Comparison of ENCODE assay signal across 18 mouse cellular contexts in the genomic region with DNA sequence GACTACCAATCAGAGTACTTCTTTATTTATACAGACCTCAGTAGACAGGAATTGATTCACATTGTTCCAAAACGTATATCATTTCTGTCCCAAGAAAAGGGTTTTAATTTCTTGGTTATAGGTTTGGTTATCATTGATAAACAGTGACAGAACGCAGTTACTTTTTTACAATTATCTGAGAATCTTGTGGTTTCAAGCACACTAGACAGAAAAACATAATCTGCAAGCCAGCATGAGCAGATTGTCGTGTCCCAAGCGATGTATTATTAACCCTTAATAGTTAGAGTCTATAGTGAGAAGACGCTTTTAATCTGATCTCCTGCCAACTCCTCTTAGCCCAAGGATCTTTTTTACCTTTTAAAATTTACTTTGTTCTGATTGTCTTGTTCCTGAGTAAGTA.
A peak's percentile ranks its signal among the peaks of the same experiment; 100 is the strongest.
DNase-seq lines count a peak whose midpoint lies in the region; ATAC-seq and TF ChIP-seq lines count a peak whose summit lies in the region.
"Had no signal": no experiment of that assay in that cellular context is flagged by ENCODE, and none has a peak within 500 bp of the region (broad histone marks: within the 10 kb centered on the region; RNA-seq: fewer than 3 reads in every experiment).

No protein-coding gene starts in this region.

- H3K4me3 ChIP-seq in G1E (ENCODE audit: low read depth, low read length), result no peak overlapping the region; the same call in 1 of the 2 replicates
- no peak overlapping the region for H3K4me3 ChIP-seq in embryonic facial prominence, embryonic 10.5 days

- no peaks in the 10 kb centered on the region for H3K9me3 ChIP-seq in G1E (replicated peaks)
- H3K9me3 ChIP-seq in embryonic facial prominence, embryonic 10.5 days, result no peaks in the 10 kb centered on the region

- no peak overlapping the region for H3K27ac ChIP-seq in embryonic facial prominence, embryonic 10.5 days (replicated peaks)

- H3K36me3 ChIP-seq in G1E (replicated peaks), result no peaks in the 10 kb centered on the region
- no peaks in the 10 kb centered on the region for H3K36me3 ChIP-seq in embryonic facial prominence, embryonic 10.5 days (replicated peaks)

- WGBS in embryonic facial prominence, embryonic 10.5 days, result 86% methylated on average over 5 of the region's 5 CpGs

- peak; percentile 3 for DNase-seq in G1E (ENCODE audit: low spot score)
- DNase-seq in embryonic facial prominence, embryonic 10.5 days (ENCODE audit: low spot score), result no peak
- DNase-seq: adrenal gland, adult 2 months; adrenal gland, adult 8-10 months; adrenal gland, postnatal 10 days; adrenal gland, postnatal 14 days; adrenal gland, postnatal 25 days; adrenal gland, postnatal 36 days; B cell, adult 2 months; cerebellum, adult 11 months; cerebellum, adult 11-12 months; cerebellum, adult 18-20 months; cerebellum, adult 2 months; cerebellum, adult 8-10 months had no signal

- no peaks in the 10 kb centered on the region for H3K27me3 ChIP-seq in G1E (ENCODE audit: insufficient read depth, low read length)
- H3K27me3 ChIP-seq in embryonic facial prominence, embryonic 10.5 days (replicated peaks; ENCODE audit: low read depth, poor library complexity, severe bottlenecking), result no peaks in the 10 kb centered on the region
- H3K27me3 ChIP-seq: CH12.LX, Patski had no signal

- no peak for TF ChIP-seq CTCF in G1E (IDR thresholded peaks at IDR 0.05; ENCODE audit: low read depth, low read length)

- H3K4me1 ChIP-seq in G1E (ENCODE audit: insufficient read depth, low read depth, low read length), result peaks cover 14% of the 10 kb centered on the region
- H3K4me1 ChIP-seq in embryonic facial prominence, embryonic 10.5 days, result no peaks in the 10 kb centered on the region

- peak; percentile 87 for ATAC-seq in G1E (ENCODE audit: extremely low read depth, insufficient number of reproducible peaks, low FRiP score, poor library complexity, severe bottlenecking)
- ATAC-seq: activated CD4-positive, CD25-positive, alpha-beta regulatory T cell, adult 4 months; CD4-positive, CD25-positive, alpha-beta regulatory T cell, adult 4 months; Patski had no signal
